Mouse (Mus musculus) kidney, postnatal 14 days (tissue): ENCODE measurements around the gene Plcg2.

Source experiments
- DNase-seq: peaks from one replicate; pipeline ENCODE4 v3.0.0; 2022; ENCODE audit warnings: mixed read lengths

The Plcg2 gene

GRCm38 (mm10) chr8:117488246-117489005 lies 9.7 kb upstream of the Plcg2 start:
- no peak for DNase-seq

DNA sequence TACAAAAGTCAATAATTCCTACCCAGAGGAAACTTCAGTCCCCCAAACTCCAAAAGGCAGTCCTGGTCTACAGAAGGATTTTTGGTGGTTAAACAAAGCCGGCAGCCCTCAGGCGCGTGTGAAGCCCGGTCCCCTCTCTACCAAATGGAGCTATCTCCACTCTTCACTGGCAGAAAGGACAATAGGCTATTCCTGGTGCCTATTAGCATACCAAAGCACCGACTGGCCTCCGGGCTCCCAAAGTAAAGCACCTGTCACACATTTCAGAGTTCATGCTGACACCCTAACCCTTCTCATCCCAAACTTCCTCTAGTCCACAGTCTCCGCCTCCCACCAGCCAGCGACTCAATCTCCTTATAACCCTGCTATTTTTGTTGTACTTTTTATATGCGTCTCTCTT lies 4.5 kb upstream of the Plcg2 start:
- DNase-seq = no peak

- DNase-seq = peak; percentile 31
Measured at GRCm38 (mm10) chr8:117494874-117495273, 3.2 kb upstream of the Plcg2 start.

DNA sequence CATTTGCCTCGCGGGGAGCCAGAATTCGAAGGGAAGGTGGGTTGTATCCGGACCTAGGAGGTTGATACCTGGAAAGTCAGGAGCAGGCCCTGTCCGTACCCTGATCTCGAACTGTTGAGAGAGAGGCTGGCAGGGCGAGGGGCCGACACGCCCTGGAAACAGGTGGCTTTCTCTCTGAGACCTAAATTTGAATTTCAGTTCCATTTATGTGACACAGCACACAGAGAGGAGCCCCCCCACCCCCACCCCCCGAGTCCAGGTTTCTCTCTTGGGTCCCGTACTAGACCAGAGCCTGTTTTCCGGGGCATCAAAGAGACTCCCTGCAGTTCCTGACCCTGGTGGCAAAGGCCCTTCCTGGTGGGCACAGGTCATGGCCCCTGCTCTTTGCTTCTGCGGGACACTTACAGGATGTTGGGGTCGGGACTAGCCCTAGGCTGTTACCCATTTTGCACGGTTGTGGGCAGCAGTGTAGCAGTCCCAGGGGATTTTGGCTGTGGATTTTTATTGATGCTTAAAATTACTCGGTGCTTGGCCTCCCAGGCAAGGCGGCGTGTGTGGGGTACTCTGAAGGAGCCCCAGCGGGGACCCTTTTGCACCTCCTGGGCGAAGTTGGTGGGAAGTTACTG lies 937 bp downstream of the Plcg2 start:
- no peak for DNase-seq

DNA sequence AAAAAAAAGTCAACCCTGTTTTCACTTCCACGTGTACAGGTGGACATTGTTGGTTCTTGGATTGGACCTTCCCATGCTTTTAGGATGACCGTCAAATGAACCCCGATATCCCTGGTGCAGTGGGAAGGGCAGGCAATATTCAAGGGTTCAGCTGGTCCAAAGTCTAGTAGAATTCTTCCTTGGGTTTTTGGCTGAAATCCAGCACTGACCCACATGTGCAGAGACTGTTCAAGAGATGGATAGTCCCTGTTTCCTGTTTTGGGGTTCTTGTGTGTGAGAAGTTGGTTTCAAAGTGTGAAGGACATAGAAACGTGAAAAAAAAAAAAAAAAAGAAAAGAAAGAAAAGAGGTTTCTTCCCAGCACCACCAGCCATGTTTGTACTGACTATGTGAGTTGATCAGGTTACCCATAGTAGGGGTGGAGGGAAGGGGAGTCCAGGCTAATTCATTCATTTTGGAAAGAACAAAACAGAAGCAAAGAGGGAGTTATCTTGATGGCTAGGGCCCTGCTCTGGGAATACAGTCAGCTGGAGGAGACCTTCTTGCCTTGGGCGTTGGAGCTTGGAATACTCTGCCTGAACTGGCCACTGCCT lies 2.2 kb downstream of the Plcg2 start:
- DNase-seq = no peak

DNA sequence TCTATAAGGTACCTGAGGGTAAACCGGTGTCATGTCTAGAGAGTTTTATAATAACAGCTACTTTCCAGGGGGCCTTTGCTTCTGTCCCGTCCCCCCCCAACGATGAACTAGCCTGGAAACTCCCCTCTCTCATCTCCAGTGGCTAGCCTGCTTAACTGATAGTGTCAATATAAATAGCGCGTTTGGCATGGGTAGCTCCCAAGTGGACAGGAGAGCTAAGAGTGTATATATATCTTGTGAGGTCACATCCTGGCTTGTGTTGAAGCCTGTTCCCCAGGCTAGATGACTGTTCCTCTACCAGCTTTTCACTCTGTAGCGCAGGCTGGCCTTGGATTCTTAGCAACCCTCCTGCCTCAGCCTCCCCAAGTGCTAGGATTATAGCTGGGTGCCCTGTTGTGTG lies 3.2 kb downstream of the Plcg2 start:
- DNase-seq = no peak

DNA sequence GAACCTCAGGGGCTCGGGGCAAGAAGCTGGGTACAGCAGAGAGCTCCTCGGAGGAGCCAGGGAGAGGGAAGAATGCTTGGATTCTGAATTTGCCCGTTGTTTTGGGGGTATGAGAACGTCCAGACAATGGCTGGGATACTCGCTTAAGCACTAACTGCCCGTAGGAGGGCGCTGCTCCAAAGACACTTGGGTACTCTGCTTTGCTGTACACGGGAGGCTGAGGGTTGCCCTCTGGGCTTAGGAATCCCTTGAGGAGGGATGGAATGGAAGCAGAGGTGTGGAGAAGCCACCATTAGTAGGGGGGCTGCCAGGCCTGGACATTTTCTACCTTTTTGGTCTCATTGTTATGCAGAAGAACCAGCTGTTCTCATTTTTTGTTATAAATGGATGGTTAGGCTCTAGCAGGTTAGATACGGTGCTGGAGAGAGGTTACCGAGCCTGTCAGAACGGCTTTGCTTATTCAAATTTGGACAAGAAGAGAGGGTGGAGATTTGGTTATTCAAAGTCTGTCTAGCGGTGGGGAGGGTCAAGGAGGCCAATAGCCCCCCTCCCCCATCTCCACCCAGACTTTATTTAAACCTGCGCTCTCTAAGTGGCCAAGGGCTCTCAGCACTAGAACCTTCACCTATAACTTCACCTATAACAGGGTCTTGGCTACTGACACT lies 5.4 kb downstream of the Plcg2 start:
- DNase-seq = no peak

DNA sequence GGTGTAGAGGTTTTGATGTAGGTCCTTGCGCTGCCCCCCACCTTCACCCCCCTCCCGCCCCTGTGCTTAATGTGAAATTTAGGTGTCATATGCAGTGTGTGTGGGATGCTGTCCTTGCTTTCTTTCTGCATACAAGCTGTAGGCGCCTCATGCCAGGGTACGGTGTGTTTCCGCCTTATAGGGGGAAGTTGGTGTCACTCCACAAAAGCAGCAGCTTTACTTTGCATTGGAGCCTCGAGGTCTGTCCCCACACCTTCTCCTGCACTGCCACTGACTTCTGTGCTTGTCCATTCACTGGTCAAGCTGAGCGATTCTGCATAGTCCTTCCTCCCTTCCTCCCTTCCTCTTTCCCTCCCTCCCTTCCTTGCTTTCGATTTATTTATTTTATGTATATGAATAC lies 9.6 kb downstream of the Plcg2 start:
- DNase-seq = no peak

- peak; percentile 9 for DNase-seq
Measured at GRCm38 (mm10) chr8:117516876-117517565, 18.9 kb downstream of the Plcg2 start.

DNA sequence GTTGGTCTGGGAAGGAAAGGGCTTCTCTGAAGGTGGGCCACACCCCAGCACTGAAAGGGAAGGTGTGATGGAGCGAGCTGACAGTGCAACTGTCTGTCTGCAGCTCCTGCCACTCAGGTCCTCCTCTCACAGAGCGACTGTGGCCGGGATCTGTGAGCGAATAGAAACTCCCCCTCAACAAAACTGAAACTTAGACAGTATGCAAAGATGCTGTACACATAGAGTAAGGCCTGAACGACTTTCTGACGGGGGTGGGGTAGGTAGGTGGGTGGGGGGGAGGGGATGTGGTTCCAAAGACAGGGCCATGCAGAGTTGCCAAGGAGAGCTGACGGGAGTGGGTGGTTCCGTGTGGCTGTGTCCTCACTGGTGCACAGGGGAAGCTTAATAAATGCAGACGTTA lies 19.8 kb downstream of the Plcg2 start:
- no peak for DNase-seq

- DNase-seq = no peak
Measured at GRCm38 (mm10) chr8:117518873-117519272, 20.8 kb downstream of the Plcg2 start.

DNA sequence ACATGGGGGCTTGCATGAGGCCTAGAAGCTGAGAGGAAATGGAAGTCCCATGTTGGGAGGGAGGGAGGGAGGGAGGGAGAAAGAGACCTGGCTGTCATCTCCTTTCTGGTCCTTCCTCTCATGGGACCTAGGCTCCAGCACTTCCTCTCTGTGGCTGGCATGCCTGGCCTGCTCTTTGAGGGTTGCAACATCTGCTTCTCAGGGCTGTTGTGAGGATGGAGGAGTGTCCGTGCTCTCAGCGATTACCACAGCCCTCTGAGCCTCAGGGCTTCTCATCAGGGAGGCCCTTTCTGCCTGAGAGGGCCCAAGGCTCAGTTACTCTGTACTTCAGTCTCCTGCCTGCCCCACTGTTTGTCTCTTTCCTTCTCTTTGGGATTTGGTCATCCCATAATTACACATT lies 28.1 kb downstream of the Plcg2 start:
- DNase-seq = no peak

GRCm38 (mm10) chr8:117527983-117528382 lies 29.9 kb downstream of the Plcg2 start:
- DNase-seq = no peak

DNA sequence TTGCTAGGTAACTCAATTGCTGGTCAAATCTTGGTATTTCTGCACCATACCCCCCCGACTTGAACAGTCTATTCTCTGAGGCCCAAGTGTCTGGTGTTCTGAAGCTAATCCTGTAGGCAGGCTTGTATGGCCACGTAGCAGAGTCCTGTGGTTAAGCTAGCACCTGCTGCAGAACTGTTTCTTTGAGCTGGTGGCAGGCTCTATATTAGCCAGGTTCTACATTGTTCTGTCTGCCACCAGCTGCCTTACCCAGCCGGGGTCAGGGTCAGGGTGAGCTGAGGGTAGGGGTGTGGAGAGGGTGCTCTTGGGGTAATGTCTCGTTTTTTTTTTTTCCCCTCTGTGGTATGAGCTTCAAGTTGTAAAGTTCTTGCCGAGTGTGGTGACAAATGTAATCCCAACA lies 31.1 kb downstream of the Plcg2 start:
- no peak for DNase-seq

- DNase-seq = no peak
Measured at GRCm38 (mm10) chr8:117532381-117532972, 34.4 kb downstream of the Plcg2 start.

- DNase-seq = no peak
Measured at GRCm38 (mm10) chr8:117536862-117537261, 38.8 kb downstream of the Plcg2 start.

- no peak for DNase-seq
Measured at GRCm38 (mm10) chr8:117537751-117538150, 39.7 kb downstream of the Plcg2 start.

DNA sequence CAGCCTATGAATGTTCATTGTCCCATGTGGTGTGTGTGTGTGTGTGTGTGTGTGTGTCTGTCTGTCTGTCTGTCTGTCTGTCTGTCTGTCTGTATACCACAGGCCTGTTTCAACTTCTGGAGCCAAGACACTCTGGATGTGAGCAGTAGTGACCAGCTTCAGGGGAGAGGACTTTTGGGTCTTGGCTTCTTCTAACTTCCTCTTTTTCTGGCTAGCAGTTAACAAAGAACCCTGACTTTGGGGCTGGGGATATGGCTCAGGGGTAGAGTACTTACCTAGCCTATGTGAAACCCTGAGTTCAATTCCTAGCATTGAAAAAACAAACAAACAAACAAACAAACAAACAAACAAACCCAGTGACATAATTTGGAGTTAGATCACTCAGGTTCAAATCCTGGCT lies 44.9 kb downstream of the Plcg2 start:
- DNase-seq = no peak

GRCm38 (mm10) chr8:117543789-117544188 lies 45.7 kb downstream of the Plcg2 start:
- DNase-seq = no peak

DNA sequence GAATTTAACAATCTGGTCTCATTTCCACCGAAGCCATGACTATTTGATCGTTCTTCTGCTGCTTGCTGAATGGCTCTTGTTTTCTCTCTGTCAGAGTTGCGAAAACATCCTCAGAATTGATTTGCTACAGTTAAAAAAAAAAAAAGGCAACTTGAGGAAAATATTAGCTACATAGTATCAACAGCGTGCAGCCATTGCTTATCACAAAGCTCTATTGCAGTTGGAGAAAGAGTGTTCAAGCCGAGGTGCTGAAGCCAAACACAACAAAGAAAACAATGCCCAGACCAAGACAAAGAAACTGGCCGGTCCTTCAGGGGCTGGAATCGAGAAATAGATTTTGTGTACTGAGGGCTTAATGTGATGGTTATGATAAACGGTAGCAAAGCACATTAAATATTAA lies 47.0 kb downstream of the Plcg2 start:
- no peak for DNase-seq

- peak; percentile 76 for DNase-seq
Measured at GRCm38 (mm10) chr8:117546386-117546785, 48.3 kb downstream of the Plcg2 start.

DNA sequence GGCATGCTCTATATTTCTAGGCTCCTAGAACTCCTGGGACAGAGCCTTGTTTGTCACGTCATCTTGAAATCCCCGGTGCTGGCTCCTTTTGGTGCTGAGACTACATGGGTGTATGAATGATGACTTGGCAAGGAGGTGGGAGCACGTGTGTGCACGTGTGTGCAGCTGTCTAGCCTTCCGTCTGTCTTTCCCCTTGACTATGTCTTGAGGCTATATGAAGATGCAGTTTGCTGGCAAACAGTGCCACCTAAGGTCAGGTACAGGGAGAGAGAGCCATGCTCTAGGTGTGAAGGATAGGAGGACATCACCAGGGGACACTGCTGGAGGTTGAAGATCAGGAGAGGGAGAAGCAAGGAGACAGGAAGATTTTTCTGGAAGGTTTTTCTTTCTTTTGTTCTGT lies 49.9 kb downstream of the Plcg2 start:
- no peak for DNase-seq

GRCm38 (mm10) chr8:117548453-117548852 lies 50.4 kb downstream of the Plcg2 start:
- no peak for DNase-seq
